Mouse (Mus musculus) cerebellum, adult 18-20 months (tissue): ENCODE measurements around the gene Nip7.
"Not testable (repeated sequence)": the region's sequence is repeated elsewhere in the genome, so short reads cannot be mapped to it uniquely, and the experiment has no call there.

Source experiments
- DNase-seq, 2 experiments: peaks; one replicate each; pipeline ENCODE4 v3.0.0; 2021

Gene Nip7

DNA sequence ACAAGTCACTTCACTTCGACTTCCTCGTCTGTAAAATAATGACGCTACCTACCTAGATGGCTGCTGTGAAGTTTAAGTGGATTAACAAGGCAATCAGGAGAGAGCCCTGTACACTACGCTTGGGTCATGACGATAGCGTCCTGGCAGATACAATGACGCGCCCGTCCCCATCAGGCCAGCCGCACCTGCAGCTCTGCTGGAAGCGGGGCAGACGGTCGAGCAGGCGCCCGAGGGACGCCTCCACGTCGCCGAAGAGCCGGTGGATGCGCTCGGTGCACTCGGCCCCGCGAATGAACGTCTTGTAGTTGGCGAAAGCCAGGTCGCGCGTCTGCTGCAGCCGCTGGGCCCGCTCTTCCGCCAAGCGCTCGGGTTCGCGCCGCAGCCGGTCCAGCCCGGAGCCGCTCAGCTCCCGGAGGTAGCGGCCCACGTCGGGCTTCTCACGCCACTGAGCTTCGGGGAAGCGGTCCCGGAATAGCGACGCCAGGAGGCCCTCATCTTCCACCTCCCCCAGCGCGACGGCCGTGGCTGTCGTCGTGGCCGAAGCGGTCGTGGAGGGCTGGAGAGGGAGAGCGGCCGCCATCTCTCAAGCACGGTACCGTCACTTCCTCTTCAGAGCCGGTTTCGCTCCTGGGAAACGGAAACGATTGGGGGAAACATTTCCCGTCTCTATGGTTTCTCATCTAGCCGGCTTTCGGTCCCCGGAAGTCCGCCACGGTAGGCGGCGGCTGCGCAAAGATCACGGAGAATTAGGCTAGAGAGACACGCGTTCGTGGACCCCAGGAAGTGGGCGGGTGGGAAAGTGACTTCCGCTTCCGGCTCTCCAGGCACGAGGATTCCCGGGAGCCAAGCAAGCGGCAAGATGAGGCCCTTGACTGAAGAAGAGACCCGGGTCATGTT is at the start of gene Nip7, which contains the start of gene Cog8:
Gene Nip7, plus strand, starts transcription at position 802 of the 897 bp plus-strand sequence.
Gene Cog8, minus strand, starts transcription at position 614 of the 897 bp plus-strand sequence.
- DNase-seq, result peak; percentile 96 to 98

DNA sequence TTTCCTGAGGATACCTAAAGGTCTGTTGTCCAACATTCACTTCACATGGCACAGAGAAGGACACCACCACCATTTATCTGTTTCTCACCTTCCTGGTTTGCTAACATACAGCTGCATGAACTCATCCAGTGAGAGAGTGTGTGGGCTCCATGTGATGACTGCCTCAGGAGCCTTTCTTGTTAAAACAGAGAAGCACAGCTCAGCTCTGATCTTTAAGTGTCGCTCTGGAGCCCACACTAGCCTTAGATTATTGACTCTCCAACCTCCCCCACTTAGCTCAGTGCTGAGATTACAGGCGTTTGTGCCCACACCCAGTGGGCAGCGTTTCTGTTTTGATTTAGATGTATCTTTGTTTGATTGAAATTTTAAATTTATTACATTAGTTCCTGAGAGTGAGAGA is 48.9 kb upstream of the Nip7 start:
- no peak for DNase-seq

DNA sequence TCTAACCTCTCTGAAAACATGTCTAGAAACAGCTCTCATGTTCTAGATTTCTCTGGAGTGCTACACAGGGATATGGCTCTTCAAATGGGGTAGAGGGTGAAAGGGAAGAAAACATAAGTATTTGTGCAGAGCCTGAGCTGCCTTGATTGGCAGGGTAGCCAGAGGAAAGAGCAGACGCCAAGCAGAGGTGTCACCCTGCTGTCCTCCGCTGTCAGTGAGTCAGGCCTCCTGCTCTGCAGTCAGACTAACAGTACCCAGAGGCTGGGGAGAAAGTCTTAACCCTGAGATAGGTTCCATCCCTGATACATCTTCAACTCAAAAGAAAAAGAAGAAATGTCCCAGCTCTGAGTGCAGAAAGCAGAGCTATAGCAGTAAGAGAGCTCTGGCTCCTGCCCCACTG is 44.0 kb upstream of the Nip7 start:
- no peak for DNase-seq

DNA sequence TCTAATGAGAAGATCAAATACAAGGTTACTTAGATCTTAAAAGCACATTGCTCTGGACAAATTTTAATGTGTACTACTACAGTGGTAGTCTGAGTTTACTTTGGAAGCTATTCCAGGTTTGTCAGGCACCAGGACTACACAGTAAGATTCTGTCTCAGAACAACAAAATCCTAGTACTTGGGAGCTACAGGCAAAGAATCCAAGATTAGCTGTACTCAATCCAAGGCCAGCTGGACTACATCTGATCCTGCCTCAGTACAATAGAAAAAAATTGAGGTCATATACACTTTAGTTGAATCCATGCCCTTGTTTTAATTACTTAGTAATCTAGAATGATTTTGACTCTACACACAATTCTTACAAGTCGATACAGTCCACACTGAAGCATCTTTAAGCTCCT is 41.8 kb upstream of the Nip7 start:
- no peak for DNase-seq

DNA sequence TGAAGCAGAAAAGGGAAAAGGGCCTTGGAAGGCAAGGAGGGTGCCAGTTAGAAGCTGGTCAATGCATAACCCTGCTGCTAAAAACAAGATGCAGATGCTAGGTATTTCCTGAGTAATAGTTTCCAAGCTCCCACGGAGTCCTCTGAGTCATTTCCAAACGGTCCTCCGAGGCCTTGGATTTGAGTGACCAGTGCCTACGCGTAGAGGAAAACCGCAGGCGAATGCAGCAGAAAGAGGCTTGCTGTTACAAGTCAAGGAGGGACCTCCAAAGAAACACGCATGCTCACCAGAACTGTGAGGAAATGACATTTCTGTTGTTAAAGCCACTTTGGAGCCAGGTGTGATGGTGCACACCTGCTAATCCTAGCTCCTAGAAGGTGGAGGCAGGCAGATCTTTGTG is 33.2 kb upstream of the Nip7 start:
- DNase-seq, result no peak

DNA sequence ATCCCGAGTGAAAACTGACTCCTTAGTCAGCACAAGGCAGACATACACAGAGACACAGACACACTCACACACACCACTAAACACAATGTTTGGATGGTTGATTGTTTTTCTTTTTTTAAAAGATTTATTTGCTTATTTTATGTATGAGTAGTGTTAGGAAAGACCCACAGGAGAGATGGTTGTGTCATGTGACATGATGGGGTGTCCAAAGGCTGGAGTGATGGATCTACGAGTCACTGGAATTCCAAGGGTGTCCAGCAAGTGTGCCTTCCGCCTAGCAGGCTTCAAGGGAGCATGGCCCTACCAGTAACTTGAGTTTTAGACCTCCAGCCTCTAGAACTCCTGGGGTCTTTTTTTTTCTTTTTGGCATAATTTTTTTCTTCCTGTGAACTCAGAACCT is 27.4 kb upstream of the Nip7 start:
- DNase-seq, result no peak

DNA sequence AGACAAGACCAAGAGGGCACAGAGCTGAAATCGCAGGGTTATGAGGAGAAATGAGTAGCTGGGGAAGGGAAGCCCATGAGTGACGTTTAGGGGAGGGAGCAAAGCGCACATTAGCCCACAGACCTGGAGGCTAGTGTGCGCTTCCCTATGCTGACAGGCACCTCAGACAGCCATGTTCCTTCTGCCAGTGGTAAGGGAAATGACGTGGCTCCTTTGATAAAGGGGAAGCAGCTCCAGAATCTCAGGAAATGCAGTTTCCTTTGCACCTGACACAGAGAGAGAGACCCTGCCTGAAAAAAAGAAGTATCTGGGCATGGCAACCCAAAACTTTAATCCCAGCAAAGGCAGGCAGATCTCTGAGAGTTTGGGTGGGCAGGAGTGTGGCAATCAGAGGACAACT is 26.6 kb upstream of the Nip7 start:
- DNase-seq, result no peak

DNA sequence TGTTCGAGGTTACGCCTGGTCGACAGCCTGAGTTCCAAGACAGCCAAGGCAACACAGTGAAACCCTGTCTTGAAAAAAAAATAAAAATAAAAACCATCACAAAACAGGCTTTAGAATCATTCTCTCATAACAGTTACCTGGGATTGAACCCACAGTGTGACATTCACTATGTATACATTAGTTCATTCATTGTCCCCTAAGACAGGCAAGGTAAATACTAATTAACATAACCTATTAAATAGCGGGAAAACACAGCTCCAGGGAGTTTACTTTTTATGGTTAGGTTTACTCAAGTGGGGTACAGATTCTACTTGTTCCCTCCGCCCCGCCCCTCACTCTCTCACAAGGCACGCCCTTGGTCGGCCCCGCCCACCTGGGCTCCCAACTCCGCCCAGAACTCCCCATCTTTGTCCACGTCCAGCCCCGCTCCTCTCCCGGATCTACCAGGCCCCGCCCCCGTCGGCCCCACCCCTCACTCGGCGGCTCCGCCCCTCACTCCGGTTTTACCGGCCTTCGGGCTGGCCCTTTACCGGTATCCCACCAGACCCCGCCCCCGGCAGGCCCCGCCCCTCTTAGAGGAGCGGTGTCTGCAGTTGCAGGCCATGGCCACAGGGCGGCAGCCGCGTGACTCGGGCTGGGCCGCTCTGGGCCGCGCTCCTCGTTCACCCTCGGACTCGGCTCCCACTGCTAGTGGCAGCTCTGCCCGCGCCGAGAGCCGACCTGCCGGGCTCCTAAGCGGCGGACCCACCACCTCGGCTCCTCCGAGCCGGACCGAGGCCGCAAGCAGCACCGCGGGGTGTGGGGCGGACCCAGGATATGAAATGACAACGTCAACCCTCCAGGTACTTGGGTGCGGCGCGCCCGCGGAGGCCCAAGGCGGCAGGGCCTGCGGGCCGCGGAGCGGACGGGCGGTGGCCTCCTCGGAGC is 25.8 kb upstream of the Nip7 start, which contains the start of gene Vps4a:
Gene Vps4a, plus strand, starts transcription at position 573 of the 927 bp plus-strand sequence.
- DNase-seq, result peak; percentile 93 to 98

DNA sequence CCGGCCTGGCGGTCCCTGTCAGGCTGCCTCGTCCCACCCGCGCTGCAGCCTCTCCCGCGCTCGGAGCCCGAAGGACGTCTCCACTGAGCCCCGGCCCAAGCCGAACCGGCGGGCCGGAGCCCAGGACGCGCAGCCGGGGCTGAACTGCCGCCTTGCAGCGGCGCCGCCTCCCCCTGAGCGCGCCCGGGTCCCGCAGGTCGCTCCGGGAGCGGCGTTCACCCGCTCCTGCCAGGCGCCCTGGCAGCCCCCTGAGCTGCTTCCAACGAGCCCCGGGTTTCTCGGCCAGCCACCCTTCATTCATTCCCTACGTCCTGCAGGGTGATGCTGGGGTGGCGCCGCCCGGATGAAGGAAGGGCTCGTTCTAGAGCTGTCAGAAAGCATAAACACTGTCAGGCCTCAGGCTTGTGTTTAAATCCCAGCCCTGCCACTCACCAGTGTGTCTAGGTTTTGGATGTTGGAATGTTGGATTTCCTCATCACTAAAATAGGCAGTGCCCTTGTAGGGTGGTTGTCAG is 25.0 kb upstream of the Nip7 start:
- DNase-seq, result no peak

DNA sequence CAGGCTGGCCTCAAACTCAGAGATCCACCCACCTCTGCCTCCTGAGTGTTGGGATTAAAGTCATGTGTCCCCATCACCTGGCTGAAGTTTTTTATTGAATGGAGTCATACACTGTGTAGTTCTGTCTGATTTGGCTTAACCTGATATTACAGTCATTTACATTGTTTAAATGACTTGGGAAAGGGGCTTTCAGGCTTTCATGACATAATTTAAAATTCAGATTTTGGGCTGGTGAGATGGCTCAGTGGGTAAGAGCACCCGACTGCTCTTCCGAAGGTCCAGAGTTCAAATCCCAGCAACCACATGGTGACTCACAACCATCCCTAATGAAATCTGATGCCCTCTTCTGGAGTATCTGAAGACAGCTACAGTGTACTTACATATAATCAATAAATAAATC is 23.1 kb upstream of the Nip7 start:
- DNase-seq, result not testable (repeated sequence)

DNA sequence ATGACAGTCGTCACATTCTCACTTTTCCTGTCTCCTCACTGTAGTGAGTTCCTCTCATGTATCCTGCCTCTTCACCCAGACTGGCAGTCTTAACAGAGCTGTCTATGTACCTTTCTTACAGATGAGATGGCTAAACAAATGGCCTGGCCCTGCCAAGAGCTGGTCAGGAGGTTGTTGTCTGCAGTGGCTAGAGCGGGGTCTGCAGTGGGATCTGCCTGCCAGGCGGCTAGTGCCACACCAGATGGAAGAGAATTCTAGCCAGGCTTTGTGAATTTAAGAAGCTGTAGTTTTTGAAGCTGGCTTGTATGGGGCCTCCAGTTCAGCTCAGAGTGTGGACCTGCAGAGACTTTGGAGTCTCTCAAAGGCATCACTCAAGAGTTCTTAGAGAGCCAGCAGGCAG is 21.0 kb upstream of the Nip7 start:
- no peak for DNase-seq

DNA sequence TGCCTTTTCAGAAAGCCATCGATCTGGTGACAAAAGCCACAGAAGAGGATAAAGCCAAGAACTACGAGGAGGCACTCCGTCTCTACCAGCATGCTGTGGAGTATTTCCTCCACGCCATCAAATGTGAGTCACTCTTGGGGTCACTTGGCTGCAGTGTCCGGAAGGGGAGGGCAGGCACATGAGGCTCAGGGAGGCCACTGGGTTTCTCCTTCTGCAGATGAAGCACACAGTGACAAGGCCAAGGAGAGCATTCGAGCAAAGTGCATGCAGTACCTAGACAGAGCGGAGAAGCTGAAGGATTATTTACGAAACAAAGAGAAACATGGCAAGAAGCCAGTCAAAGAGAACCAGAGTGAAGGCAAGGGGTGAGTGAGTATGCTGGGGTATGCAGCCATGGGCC is 20.1 kb upstream of the Nip7 start:
- DNase-seq, result no peak

DNA sequence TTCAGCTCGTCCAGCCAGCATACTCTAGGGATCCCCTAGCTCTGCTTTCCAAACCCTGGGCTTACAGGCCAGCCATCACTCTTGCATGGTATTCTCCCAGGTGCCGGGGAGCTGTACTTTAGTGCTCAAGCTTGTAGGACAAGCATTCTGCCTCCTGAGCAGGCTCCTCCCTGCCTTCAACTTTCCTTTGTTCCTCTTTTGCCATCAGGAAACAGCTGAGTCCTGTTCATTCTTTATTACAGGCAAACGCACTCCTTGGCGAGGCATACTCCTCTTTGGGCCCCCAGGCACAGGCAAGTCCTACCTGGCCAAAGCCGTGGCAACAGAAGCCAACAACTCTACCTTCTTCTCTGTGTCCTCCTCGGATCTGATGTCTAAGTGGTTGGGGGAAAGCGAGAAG is 16.0 kb upstream of the Nip7 start:
- DNase-seq, result no peak

DNA sequence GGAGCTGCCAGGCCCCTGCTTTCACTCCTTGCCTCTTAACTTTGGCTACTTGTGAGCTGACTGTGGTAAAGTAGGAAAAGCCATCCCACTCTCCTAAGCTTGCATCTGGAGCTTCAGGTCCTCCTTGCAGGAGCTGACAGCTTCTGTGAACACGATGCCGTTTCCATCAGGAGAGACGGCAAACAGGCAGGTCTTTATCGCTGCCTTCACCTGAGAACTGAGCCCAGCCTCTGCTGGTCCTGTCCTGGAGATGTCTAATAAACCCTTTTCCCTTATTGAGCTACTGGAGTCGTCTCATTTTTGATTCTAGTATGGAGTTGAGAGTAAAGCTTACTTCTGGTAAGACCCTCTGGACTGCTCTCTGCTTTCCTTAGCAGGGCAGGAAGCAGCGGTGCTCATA is 11.2 kb upstream of the Nip7 start:
- DNase-seq, result no peak

DNA sequence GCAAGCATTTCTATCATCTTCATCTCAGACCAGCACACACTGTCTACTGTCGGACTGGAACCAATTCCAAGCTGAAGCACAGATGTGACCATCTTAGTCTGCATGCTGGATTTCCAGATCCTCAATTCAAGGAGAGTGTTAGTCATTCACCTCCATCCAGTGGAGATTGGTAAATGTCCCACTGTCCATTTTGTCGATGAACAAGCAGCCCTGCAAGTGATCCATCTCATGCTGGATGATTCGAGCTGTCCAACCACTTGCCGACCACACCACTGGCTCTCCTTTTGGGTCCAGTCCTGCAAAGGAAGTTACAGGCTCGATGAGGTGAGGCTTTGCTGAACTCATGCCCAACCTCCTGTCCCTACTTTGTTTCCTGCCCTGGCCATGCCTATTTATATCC is 9.7 kb upstream of the Nip7 start:
- DNase-seq, result no peak

DNA sequence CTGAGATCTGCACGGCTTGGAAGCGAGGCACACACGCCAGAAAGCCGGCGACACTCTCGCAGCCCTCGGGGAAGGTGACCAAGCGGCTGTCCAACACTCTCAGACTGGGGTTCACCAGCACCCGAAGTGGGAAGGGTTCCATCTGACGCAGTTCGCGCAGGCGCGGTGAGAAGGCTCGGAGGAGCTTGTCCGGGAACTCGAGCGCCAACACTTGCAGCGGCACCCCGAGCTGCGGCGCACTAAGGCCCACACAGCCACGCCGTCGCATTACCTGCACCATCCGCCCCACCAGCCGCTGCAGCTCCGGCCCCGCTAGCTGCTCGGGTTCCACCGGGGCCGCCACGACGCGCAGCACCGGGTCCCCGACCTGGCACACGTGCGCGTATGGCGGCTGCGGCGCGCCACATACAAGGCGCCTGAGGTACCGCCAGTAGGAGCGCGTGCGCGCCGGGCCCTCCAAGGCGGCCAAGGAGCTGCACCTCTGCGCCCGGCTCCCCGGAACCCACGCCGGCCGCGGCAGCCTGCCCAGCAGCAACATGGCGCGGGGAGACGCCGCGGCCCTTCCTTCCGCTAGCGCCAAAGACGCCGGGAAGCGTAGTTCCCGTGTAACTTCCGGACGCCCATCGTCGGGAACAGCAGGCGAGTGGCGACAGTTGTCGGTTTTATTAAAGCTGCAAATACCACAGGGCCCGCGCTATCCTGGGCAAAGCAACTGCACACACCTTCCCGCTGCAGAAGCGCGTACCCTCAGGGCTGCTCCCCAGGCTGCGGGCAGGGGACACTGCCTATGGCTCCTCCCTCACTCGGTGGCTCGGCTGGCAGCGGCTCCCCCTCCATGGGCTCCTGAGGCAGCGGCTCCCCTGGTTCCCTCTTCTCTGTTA is 8.4 kb upstream of the Nip7 start, which contains the start of gene Pdf:
Gene Pdf, minus strand, starts transcription at position 554 of the 881 bp plus-strand sequence.
- peak; percentile 85 to 86 for DNase-seq

DNA sequence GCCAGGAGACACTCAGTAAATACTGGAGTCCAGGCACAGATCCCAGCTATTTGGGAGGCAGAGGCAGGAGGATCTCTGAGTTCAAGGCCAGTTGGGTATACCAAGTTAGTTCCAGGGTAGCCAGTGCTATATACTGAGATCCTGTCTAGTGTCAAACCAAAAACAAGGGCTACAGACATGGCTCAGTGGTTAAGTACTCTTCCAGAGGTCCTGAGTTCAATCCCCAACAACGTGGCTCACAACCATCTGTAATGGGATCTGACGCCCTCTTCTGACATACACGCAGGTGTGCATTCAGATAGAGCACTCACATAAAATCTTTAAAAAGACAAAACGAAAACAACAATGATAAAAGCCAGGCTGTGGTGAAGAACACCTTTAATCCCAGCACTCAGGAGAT is 7.2 kb upstream of the Nip7 start:
- no peak for DNase-seq

DNA sequence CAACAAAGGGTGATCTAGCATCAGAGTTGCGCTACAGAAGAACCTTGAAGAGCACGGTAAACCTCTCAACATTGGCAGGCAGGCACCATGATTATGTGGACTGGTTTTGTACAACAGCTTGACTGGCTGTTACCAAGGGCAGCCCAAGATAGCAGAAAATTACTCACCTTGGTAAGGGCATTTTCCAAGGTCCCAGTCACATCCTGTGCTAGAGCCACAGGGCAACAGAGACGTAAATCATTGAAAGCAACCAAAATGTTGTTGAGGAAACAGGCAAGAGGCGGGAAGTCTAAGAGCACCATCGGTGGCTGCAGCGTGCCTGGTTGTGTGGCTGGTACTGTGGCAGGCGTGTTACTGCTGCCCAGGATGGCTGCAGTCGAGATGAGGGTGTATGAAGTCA is 4.6 kb upstream of the Nip7 start:
- no peak for DNase-seq

DNA sequence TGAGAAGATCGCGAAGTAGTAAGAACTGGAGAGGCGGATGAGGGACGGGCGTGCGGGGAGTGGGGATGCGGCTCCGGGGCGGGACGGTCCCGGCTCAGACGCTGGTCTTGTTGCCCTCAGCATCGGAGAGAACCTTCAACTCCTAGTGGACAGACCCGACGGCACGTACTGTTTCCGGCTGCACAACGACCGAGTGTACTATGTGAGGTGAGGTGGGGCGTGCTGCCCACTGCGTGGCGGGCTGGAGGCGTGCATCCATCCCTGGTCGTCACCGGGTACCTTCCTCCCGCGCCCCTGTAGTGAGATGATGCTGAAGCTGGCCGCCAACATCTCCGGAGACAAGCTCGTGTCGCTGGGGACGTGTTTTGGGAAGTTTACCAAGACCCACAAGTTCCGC is 294 bp downstream of the Nip7 start:
- no peak for DNase-seq

DNA sequence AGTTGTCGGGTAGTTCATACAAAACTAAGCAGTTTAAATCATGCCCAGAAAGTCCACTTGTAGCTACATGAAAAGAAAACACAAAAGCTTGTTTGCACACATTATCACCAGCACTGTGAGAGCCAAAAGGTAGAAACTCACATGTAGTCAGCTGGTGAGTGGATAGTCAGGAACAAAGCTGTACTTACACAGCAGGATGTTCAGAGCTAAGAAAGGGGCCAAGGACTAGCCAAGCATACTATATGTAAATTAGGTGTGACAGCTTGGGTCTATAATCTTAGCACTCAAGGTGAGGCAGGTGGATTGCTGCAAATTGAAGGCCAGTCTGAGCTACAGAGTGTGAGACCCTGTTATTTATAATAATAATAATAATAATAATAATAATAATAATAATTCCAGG is 5.9 kb downstream of the Nip7 start:
- DNase-seq, result no peak

DNA sequence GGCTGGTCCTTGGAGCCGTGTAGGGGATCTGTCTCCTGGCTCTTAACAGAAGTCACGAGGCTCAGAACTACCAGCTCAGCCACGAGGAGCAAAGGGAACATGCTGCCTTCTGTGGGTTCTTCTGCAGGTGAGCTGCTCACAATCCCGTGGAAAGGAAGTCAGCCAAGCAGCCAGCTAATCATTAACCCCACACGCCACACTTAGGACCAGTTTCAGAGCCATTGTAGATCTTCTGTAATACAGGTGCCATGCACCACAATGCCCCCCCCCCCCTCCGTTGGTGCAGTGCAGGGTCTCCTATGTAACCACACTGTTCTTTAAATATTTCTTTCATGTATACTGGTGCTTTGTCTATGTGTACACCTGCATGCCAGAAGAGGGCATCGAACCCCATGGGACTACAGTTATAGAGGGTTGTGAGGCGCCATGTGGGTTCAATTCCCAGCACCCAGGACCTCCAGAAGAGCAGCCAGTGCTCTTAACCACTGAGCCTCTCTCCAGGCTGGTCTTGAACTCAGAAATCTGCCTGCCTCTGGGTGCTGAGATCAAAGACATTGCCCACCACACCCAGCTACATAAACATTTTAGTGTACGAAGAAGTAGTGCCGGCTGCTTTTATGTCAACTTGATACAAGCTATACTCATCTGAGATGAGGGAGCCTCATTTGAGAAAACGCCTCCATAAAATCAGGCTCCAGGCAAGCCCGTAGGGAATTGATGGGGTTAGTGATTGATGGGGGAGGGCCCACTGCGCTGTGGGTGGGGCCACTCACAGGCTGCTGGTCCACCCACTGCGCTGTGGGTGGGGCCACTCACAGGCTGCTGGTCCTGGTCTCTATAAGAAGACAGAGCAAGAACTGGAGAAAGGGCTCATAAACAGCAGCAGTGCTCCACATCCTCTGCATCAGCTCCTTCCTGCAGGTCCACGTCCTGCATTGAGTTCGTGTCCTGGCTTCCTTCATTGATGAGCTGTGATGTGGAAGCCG is 9.1 kb downstream of the Nip7 start, which contains the start of gene Tmed6:
Gene Tmed6, minus strand, starts transcription at position 134 of the 986 bp plus-strand sequence.
- DNase-seq, result no peak
